Mouse (Mus musculus) intestine, embryonic 16.5 days (tissue): ENCODE results near the gene Cts7. TPM values are rescaled to one million over a fixed set of nuclear protein-coding genes. Genes with fewer than 3 reads are reported as not detected.

Experiments
- ATAC-seq: fragments of 200-750 bp; cut with Nextera tagmentation; 2 replicates; pipeline ENCODE4 v1.8.0; 2017; ENCODE audit warnings: moderate TSS enrichment, moderate library complexity
- H3K27ac ChIP-seq: fragments of 300-500 bp; sonication (generic); 2 replicates; pipeline ENCODE4 v1.5.1; 2014; ENCODE audit warnings: mild to moderate bottlenecking, low read length
- H3K27me3 ChIP-seq: fragments of 300-500 bp; sonication (generic); replicated peaks from 2 replicates; pipeline ENCODE4 v1.6.1; 2014; ENCODE audit warnings: low read length, control low read depth, mixed read lengths; ENCODE audit not compliant: control insufficient read depth, insufficient read depth
- H3K36me3 ChIP-seq: fragments of 300-500 bp; sonication (generic); 2 replicates; pipeline ENCODE4 v1.6.1; 2014; ENCODE audit warnings: low read length, control low read depth; ENCODE audit not compliant: control insufficient read depth, insufficient read depth
- H3K4me1 ChIP-seq: fragments of 300-500 bp; sonication (generic); 2 replicates; pipeline ENCODE4 v1.6.1; 2014; ENCODE audit warnings: low read length, control low read depth, mixed read lengths; ENCODE audit not compliant: control insufficient read depth, insufficient read depth
- H3K4me2 ChIP-seq: fragments of 300-500 bp; sonication (generic); 2 replicates; pipeline ENCODE4 v1.6.1; 2014; ENCODE audit warnings: low read depth, low read length, control low read depth
- H3K4me3 ChIP-seq: fragments of 300-500 bp; sonication (generic); 2 replicates; pipeline ENCODE4 v1.5.1; 2014; ENCODE audit warnings: mild to moderate bottlenecking, low read length
- H3K9ac ChIP-seq: fragments of 300-500 bp; sonication (generic); 2 replicates; pipeline ENCODE4 v1.6.1; 2014; ENCODE audit warnings: low read depth, low read length
- H3K9me3 ChIP-seq: fragments of 300-500 bp; sonication (generic); 2 replicates; pipeline ENCODE4 v1.6.1; 2016; ENCODE audit warnings: low read length, control low read depth; ENCODE audit not compliant: control insufficient read depth
- microRNA-seq: library from miRNA; unstranded; fragments of <30 nt; microRNA quantifications from one replicate; pipeline ENCODE4, GENCODE M21; 2016
- polyA plus RNA-seq: library from polyadenylated mRNA; unstranded; fragments of >200 nt; fragmentation: Nextera tagmentation; extraction: Ambion mirVana; gene quantifications from 2 replicates; pipeline ENCODE4 v1.2.1, GENCODE M21; 2015

The Cts7 gene
- not detected in 2 replicates for polyA plus RNA-seq

GRCm38 (mm10) chr13:61358097-61358496, at the start of gene Cts7:
TSS of gene Cts7 (minus strand) at chr13:61358197.
- Histone ChIP-seq H3K36me3 (no peaks in the 10 kb centered on the region), H3K9ac (no peak within 1 kb of the TSS), H3K27me3 (no peaks in the 10 kb centered on the region), H3K4me3 (no peak within 1 kb of the TSS), H3K4me2 (no peak within 1 kb of the TSS), H3K4me1 (no peaks in the 10 kb centered on the region), H3K9me3 (peaks cover 3% of the 10 kb centered on the region; the same call in 1 of the 2 replicates), H3K27ac (no peak within 1 kb of the TSS)
- ATAC-seq: no peak

Small RNAs within 50 kb of the gene (microRNA-seq; reads per million reads assigned to microRNA genes)
- gene Gm27704: not detected

Other genes with a start within 250 kb of the Cts7 start
- not detected in 2 replicates for gene Ctsr, start 193.9 kb downstream of the Cts7 start, polyA plus RNA-seq
- not detected in 2 replicates for gene Cts6, start 154.8 kb downstream of the Cts7 start, polyA plus RNA-seq
- gene Cts8, start 102.8 kb downstream of the Cts7 start, polyA plus RNA-seq: not detected in 2 replicates
- gene Gm49398, start 69.4 kb downstream of the Cts7 start, polyA plus RNA-seq: not detected in 2 replicates
- not detected in 2 replicates for gene Ctsm, start 183.6 kb upstream of the Cts7 start, polyA plus RNA-seq
- gene Gm49352, start 210.0 kb upstream of the Cts7 start, polyA plus RNA-seq: not detected in 2 replicates
- not detected in 2 replicates for gene Cts3, start 211.9 kb upstream of the Cts7 start, polyA plus RNA-seq